Mouse (Mus musculus) spleen, postnatal 4 days (tissue): ENCODE results near the gene Cd5.

Experiments used
- DNase-seq, 2 experiments: peaks; one replicate each; pipeline ENCODE4 v3.0.0; 2022; ENCODE audit warnings: low spot score in 2 of 2

Gene Cd5

GRCm38 (mm10) chr19:10758708-10759107 lies 19.9 kb upstream of the Cd5 start:
- no peak for DNase-seq

- no peak for DNase-seq
Measured at GRCm38 (mm10) chr19:10757526-10757925, 18.7 kb upstream of the Cd5 start.

GRCm38 (mm10) chr19:10757125-10757524 lies 18.3 kb upstream of the Cd5 start:
- DNase-seq, result no peak

- DNase-seq, result no peak
Measured at GRCm38 (mm10) chr19:10752646-10753045, 13.8 kb upstream of the Cd5 start.

GRCm38 (mm10) chr19:10752106-10752505 lies 13.3 kb upstream of the Cd5 start:
- no peak for DNase-seq

- DNase-seq, result no peak
Measured at GRCm38 (mm10) chr19:10751607-10752006, 12.8 kb upstream of the Cd5 start.

- no peak for DNase-seq
Measured at GRCm38 (mm10) chr19:10750161-10750560, 11.4 kb upstream of the Cd5 start.

GRCm38 (mm10) chr19:10749295-10749694 lies 10.5 kb upstream of the Cd5 start:
- no peak for DNase-seq

GRCm38 (mm10) chr19:10748401-10749102 lies 9.8 kb upstream of the Cd5 start:
- DNase-seq, result no peak

- no peak for DNase-seq
Measured at GRCm38 (mm10) chr19:10747718-10748117, 8.9 kb upstream of the Cd5 start.

GRCm38 (mm10) chr19:10747182-10747581 lies 8.4 kb upstream of the Cd5 start:
- DNase-seq, result no peak

GRCm38 (mm10) chr19:10742565-10742964 lies 3.8 kb upstream of the Cd5 start:
- no peak for DNase-seq

GRCm38 (mm10) chr19:10742145-10742544 lies 3.3 kb upstream of the Cd5 start:
- no peak for DNase-seq

- no peak for DNase-seq
Measured at GRCm38 (mm10) chr19:10740641-10741440, 2.0 kb upstream of the Cd5 start.

- DNase-seq, result no peak
Measured at GRCm38 (mm10) chr19:10739916-10740315, 1.1 kb upstream of the Cd5 start.

GRCm38 (mm10) chr19:10738038-10738437 lies 764 bp downstream of the Cd5 start:
- no peak for DNase-seq

GRCm38 (mm10) chr19:10735861-10736260 lies 2.9 kb downstream of the Cd5 start:
- DNase-seq, result no peak

- no peak for DNase-seq
Measured at GRCm38 (mm10) chr19:10735061-10735460, 3.7 kb downstream of the Cd5 start.

- no peak for DNase-seq
Measured at GRCm38 (mm10) chr19:10734554-10734953, 4.2 kb downstream of the Cd5 start.

GRCm38 (mm10) chr19:10733501-10734127 lies 5.2 kb downstream of the Cd5 start:
- no peak for DNase-seq

GRCm38 (mm10) chr19:10732741-10733140 lies 6.1 kb downstream of the Cd5 start:
- no peak for DNase-seq

- DNase-seq, result no peak
Measured at GRCm38 (mm10) chr19:10731975-10732374, 6.8 kb downstream of the Cd5 start.

- no peak for DNase-seq
Measured at GRCm38 (mm10) chr19:10730469-10730868, 8.3 kb downstream of the Cd5 start.
